Comparison of ENCODE assay signal across 8 mouse cellular contexts in the genomic region with DNA sequence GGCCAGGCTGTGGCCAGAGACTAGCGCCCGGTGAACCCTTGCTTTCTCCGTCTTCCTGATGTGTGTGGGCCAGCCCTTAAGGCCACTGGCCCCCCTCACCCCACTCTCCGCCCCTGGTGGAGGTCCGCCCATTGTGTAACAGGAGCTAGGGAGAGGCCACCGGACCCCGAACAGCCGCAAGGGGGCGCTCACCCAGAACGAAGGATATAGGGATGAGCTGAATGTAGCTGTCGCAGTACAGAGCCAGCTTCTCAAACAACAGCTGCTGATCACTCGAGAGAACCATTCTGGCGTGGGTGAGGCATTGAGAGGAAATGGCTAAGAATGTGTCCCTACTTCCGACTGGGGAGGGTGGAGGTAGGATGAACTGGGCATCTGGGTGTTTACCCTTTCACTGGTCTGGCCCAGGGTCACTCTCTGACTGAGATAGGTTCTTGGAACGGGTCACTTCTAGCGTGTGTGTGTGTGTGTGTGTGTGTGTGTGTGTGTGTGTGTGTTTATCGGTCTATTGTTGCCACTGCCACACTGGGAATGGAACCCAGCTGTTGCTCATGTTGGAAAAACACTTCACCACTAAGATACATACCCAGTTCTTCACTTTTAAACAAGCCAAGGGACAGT. TPM values are rescaled to one million over a fixed set of nuclear protein-coding genes. Genes with fewer than 3 reads are reported as not detected.
DNase-seq lines count a peak whose midpoint lies in the region; ATAC-seq lines count a peak whose summit lies in the region.

No protein-coding gene starts in this region.

- intact Hi-C loops in left cerebral cortex, postnatal 36 days (cut with DNase I) = loop anchor here (5.0 kb wide), 1 partner anchor 39 kb away; no protein-coding TSS in a partner anchor

- H3K4me2 ChIP-seq in intestine, embryonic 16.5 days (ENCODE audit: low read depth, low read length) = peak overlapping the region; percentile 47

- peak; percentile 79 for DNase-seq in adrenal gland, adult 8-10 months
- peak; percentile 94 for DNase-seq in embryo, embryonic 9.5 days (ENCODE audit: extremely low spot score)
- peak; percentile 98 for DNase-seq in gastrocnemius, postnatal 4 days (ENCODE audit: low spot score in 2 of 2)
- peak; percentile 71 to 81 for DNase-seq in left cerebral cortex, postnatal 36 days (ENCODE audit: low spot score in 2 of 2)
- DNase-seq in midbrain, embryonic 10.5 days (ENCODE audit: low spot score) = peak; percentile 94
- peak; percentile 60 to 78 for DNase-seq in right cerebral cortex, postnatal 36 days (ENCODE audit: low spot score in 2 of 2)
- peak; percentile 89 to 98 for DNase-seq in urinary bladder, postnatal 4 days (ENCODE audit: low spot score in 2 of 2)

- peak; percentile 84 for ATAC-seq in intestine, embryonic 16.5 days

- peaks cover 10% of the 10 kb centered on the region for H3K4me1 ChIP-seq in intestine, embryonic 16.5 days (ENCODE audit: control insufficient read depth, insufficient read depth, low read length)
- peaks cover 16% of the 10 kb centered on the region for H3K4me1 ChIP-seq in midbrain, embryonic 10.5 days

- 5% methylated on average over 17 of the region's 17 CpGs for WGBS in intestine, embryonic 16.5 days
- WGBS in midbrain, embryonic 10.5 days = 8% methylated on average over 17 of the region's 17 CpGs

- H3K9ac ChIP-seq in intestine, embryonic 16.5 days (ENCODE audit: low read depth, low read length) = peak overlapping the region; percentile 27; the same call in 1 of the 2 replicates

- H3K27ac ChIP-seq in intestine, embryonic 16.5 days (ENCODE audit: low read length) = no peak overlapping the region
- peak overlapping the region; percentile 79 for H3K27ac ChIP-seq in midbrain, embryonic 10.5 days (replicated peaks)

- no peaks in the 10 kb centered on the region for H3K9me3 ChIP-seq in intestine, embryonic 16.5 days (ENCODE audit: control insufficient read depth, low read length)
- no peaks in the 10 kb centered on the region for H3K9me3 ChIP-seq in midbrain, embryonic 10.5 days (replicated peaks)

- H3K27me3 ChIP-seq in intestine, embryonic 16.5 days (replicated peaks; ENCODE audit: control insufficient read depth, insufficient read depth, low read length) = no peaks in the 10 kb centered on the region
- peaks cover 9% of the 10 kb centered on the region for H3K27me3 ChIP-seq in midbrain, embryonic 10.5 days (ENCODE audit: low read depth, poor library complexity, severe bottlenecking)

- peak overlapping the region; percentile 27 for H3K4me3 ChIP-seq in intestine, embryonic 16.5 days (ENCODE audit: low read length)
- H3K4me3 ChIP-seq in midbrain, embryonic 10.5 days = peak overlapping the region; percentile 49

- H3K36me3 ChIP-seq in intestine, embryonic 16.5 days (ENCODE audit: control insufficient read depth, insufficient read depth, low read length) = no peaks in the 10 kb centered on the region
- no peaks in the 10 kb centered on the region for H3K36me3 ChIP-seq in midbrain, embryonic 10.5 days

RNA-seq across cellular contexts. Expression of gene Best1, which starts 8.3 kb away (rescaled TPM):
- total RNA-seq in adrenal gland, adult 8-10 months (2022) = 1 to 10 TPM in 1 of 4 experiments, under 1 TPM in 3; 0.15 to 1.0 (median 0.44) TPM
- total RNA-seq in gastrocnemius, postnatal 4 days (2021) = 1 to 10 TPM; 1.2 to 1.5 TPM
- polyA plus RNA-seq in intestine, embryonic 16.5 days (2015; fragmentation: Nextera tagmentation; extraction: Ambion mirVana) = 0.42 and 0.72 TPM in 2 replicates
- 1 to 10 TPM; 1.0 to 1.2 TPM for total RNA-seq in left cerebral cortex, postnatal 36 days (2021)
- polyA plus RNA-seq in midbrain, embryonic 10.5 days (2016; fragmentation: Nextera tagmentation; extraction: Ambion mirVana) = 1.4 and 2.0 TPM in 2 replicates

RNA-seq across cellular contexts. Expression of gene Rab3il1, which starts 8.3 kb away (rescaled TPM):
- total RNA-seq in adrenal gland, adult 8-10 months (2022) = 10 to 100 TPM in 2 of 4 experiments, 1 to 10 TPM in 2; 6.5 to 13.3 (median 9.5) TPM
- total RNA-seq in gastrocnemius, postnatal 4 days (2021) = 10 to 100 TPM; 24.2 to 26.1 TPM
- polyA plus RNA-seq in intestine, embryonic 16.5 days (2015; fragmentation: Nextera tagmentation; extraction: Ambion mirVana) = 45.7 and 48.8 TPM in 2 replicates
- total RNA-seq in left cerebral cortex, postnatal 36 days (2021) = 1 to 10 TPM; 8.5 to 9.9 TPM
- 34.6 and 35.6 TPM in 2 replicates for polyA plus RNA-seq in midbrain, embryonic 10.5 days (2016; fragmentation: Nextera tagmentation; extraction: Ambion mirVana)

RNA-seq across cellular contexts. Expression of gene Fth1, which starts 12.7 kb away (rescaled TPM):
- 1,000 to 10,000 TPM; 2,860 to 3,469 (median 3,019) TPM for total RNA-seq in adrenal gland, adult 8-10 months (2022)
- 1,000 to 10,000 TPM; 1,831 to 1,888 TPM for total RNA-seq in gastrocnemius, postnatal 4 days (2021)
- polyA plus RNA-seq in intestine, embryonic 16.5 days (2015; fragmentation: Nextera tagmentation; extraction: Ambion mirVana) = 2,278 and 2,351 TPM in 2 replicates
- total RNA-seq in left cerebral cortex, postnatal 36 days (2021) = 1,000 to 10,000 TPM; 2,116 to 2,547 TPM
- polyA plus RNA-seq in midbrain, embryonic 10.5 days (2016; fragmentation: Nextera tagmentation; extraction: Ambion mirVana) = 1,350 and 1,398 TPM in 2 replicates

RNA-seq across cellular contexts. Expression of gene Fads3, which starts 48.2 kb away (rescaled TPM):
- total RNA-seq in adrenal gland, adult 8-10 months (2022) = 10 to 100 TPM in 3 of 4 experiments, 1 to 10 TPM in 1; 9.9 to 55.1 (median 22.0) TPM
- total RNA-seq in gastrocnemius, postnatal 4 days (2021) = 10 to 100 TPM; 16.8 to 28.4 TPM
- 12.4 and 13.0 TPM in 2 replicates for polyA plus RNA-seq in intestine, embryonic 16.5 days (2015; fragmentation: Nextera tagmentation; extraction: Ambion mirVana)
- total RNA-seq in left cerebral cortex, postnatal 36 days (2021) = 10 to 100 TPM; 26.1 to 29.6 TPM
- 5.5 and 5.8 TPM in 2 replicates for polyA plus RNA-seq in midbrain, embryonic 10.5 days (2016; fragmentation: Nextera tagmentation; extraction: Ambion mirVana)
